Mouse (Mus musculus): ENCODE measurements around the gene Etfrf1.

Gene Etfrf1

DNA sequence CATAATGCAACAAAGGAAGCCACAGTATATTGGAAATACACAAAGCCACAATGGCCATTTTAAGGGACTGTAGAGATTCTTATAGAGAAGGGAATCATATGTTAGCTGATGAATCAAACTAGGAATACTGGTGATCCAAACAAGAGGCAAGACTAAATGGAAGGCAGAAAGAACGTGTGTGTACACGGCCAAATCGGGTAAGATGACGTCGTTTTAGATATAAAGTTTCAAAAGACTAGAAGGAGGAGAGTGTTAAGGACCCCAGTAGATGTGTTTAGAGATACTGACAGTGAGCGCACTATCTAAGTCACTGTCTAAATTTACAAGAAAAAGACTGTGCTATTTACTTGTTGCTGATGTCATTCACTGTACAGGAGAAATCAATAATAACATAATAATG is 13.3 kb downstream of the Etfrf1 start:
- DNase-seq (ENCODE audit: low read depth, low spot score), result no peak

DNA sequence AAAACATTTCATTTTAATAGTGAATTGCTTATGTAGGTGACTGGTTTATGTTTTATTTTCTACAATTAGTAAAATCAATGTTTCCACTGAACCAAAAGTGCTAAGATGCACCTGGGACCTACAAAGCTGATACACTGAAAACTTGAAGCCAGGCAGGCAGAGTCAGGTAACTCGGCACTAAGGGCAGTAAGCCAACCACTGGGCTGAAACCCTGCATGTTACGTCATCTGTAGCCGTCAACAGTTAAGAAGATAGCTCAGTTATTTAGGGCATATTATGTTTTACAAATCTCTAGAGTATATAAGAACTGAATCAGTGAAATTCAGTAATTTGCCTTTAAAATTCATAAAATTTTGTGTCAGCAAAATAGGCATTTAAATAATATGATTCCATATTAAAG is 15.4 kb downstream of the Etfrf1 start:
- no peak for DNase-seq (ENCODE audit: low read depth, low spot score)

DNA sequence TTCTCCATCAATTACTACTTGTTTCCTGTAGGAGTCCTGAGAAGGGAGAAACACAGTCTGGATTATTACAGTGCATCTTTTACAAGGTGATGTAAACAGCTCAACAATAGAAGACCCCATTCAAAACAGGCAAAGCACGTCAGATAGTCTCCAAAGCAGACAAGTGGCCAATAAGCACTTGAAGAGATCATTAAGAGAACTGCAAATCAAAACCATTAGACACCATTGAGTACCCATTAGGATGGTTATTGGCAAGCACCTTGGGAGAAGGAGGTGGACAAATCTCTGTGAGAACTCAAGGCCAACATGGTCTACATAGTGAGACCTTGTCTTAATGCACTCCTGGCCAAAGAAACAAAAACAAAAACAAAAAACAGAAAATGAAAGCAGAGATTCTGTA is 23.5 kb downstream of the Etfrf1 start:
- no peak for DNase-seq (ENCODE audit: low read depth, low spot score)

DNA sequence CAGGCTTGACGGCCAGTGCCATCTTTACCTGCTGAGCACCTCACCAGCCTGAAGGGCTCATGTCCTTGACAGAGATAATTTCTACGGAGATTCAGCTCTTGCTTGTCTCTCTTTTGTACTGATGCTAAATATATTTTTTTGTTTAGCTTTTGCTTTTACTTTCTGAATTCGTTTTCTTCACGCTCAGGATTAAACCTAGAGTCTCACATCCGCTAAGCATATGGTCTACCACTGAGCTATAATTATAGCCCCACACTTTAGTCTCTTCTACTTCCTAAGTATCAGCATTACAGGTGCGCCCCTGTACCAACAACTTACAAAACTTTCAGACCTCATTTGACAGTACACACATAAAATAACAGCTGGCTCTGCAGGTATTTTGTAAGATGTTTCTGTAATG is 24.4 kb downstream of the Etfrf1 start:
- DNase-seq (ENCODE audit: low read depth, low spot score), result no peak

DNA sequence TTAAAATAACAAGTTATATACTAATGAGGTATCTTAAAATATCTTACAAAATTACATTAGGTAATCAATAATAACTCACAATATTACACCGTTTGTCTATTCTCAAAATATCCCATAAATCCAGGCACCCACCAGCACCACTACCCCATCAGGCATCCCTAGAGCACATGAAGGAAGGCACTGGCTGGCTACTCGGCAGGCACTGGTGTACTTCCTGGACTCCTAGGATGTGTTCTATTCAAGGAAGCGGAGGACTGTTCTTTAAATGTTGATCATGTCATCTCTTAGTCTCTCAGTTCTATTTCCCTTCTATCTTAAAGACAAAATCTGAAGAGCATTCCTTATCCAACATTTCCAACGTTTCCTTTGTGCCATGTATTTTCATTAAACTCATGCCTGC is 26.2 kb downstream of the Etfrf1 start:
- no peak for DNase-seq (ENCODE audit: low read depth, low spot score)

DNA sequence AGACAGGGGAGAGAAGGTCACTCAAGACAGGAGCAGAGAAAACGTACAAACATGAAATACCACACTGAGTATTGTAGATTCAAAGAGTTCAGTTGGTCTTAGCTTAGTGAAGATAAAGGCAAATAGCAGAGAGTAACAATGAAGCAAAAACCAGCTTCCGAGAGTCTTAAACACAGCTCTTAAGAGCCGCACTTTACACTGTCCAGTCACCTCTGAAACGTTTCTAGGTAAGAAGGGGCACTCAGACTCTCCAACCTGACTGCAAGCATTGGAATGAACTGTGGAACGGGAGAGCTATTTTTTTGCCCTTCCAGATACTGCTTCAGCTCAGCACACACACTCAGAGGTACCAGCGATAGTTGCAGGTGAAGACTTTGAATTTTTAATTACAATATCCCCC is 29.4 kb downstream of the Etfrf1 start:
- no peak for DNase-seq (ENCODE audit: low read depth, low spot score)

DNA sequence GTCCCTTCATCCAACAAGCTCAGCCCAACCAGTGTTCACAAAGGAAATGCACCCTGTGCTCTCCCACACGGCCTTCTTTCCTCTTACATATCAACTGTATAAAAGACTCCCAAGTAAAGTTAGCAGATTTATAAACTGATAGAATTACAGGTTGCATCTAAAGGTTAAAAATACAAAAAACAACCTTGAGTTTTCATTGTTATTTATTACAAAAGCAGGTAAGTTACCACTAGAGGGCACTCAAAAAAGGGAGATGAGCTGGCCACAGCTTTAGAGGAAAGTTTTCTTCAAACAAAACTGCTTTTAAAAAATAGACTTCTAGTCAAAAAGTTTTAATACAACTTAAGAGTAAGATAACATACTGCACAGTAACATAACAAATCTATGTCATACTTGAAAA is 31.6 kb downstream of the Etfrf1 start:
- DNase-seq (ENCODE audit: low read depth, low spot score), result no peak

DNA sequence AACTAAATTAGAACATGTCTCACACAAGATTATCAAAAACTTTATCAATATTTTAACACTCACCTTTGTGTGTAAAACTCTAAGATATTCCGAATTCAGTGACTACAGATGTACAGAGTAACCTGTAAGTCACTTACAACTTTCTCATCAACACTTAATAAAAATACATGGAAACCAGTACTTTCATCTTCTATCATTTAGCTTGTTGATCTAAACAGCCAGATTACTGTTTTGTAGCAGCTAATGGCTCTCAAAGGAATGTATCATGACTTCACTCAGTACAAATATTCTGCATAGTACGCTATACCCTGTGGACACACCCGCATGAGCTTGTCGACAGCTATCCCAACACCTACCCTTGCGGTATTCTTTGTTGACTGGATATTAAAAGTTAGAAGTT is 35.9 kb downstream of the Etfrf1 start:
- DNase-seq (ENCODE audit: low read depth, low spot score), result no peak

DNA sequence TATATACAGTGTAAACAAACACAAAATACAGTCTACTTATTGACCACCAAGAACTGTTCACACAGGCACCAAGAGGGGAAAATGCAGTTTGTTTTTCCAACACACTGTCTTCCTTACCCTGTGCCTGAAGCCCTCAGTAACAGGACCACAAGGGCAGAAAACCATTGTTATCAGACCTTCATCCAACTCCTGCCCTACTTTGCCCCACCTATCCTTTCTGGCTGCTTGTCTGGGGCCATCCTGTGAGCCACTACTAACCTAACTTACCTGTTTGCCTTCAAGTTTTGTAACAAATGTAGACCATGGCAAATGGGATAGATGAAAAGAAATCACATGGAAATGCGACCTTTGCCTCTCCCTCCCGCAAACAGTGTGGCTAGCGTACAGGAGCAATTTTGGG is 37.0 kb downstream of the Etfrf1 start:
- no peak for DNase-seq (ENCODE audit: low read depth, low spot score)

DNA sequence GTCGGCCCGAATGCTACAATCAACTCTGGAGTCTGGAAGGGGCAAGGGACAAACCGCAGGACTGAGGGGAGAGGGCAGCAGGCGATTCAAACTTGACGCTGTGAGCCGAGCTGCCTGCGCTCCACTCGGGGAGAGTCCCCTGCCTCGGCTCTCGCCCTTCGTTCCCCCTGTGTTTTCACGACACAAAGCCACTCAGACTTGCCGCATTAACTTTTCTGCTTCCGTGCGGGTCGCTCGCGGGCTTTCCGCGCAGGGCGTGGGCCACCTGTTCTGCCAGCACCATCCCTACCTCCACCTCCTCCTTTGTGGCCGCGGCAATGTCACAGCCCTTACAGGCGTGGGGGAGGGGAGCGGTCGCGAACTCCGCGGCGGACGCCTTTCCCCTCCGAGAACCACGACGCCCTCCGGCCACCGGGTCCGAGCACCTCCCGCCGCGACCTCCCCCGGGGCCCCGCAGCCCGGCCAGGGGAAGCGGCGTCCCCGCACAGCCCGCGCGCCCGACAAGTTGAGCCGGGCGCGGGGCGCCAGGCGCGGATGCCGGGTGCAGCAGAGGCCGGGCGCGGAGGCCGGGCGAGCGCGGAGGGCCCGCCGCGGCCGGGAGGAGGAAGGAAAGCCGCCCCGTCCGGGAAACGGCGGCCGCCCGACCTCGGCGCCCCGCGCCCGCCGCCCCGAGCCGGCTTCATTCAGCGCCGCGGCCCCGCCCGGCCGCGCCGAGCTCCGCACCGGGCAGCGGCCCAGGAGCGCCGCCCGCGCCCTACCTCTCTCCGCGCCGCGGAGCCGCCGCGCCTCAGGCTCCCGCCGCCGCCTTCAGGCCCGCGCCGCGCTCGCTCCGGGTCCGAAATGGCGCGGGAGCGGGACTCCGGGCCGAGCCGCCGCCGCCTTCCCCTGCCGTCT is 38.6 kb downstream of the Etfrf1 start:
- peak; percentile 75 for DNase-seq (ENCODE audit: low read depth, low spot score)

DNA sequence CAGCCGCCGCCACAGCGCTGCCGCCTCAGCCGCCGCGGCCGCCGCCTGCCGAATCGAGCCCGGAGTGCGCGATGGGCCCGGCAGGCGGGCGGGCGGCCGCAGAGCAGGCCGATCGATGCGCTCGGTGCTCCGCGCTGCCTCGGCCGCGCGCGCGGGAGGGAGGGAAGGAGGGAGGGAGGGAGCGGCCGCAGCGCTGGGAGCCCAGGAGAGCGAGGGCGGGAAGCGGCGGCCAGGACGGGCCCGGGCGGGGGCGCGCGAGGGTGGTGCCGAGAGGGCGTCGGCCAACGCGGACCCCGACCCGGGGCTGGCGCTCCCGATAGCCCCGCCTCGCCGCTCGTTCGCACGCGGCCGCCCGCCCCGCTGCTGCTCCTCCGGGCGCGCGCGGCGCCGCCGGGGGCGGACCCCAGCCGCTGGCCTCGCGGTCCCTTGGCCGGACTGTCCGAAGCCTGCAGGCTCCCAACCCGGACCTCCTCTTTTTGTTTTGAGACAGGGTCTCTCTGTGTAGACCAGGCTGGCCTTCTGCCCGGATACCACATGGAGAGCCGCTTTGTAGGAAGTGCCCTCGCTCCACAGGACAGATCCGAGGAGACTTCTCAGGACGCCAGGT is 39.4 kb downstream of the Etfrf1 start, which contains the start of gene Kras:
Kras (minus strand) TSS at position 55 of the 607 bp plus-strand sequence.
- peak; percentile 95 for DNase-seq (ENCODE audit: low read depth, low spot score)

DNA sequence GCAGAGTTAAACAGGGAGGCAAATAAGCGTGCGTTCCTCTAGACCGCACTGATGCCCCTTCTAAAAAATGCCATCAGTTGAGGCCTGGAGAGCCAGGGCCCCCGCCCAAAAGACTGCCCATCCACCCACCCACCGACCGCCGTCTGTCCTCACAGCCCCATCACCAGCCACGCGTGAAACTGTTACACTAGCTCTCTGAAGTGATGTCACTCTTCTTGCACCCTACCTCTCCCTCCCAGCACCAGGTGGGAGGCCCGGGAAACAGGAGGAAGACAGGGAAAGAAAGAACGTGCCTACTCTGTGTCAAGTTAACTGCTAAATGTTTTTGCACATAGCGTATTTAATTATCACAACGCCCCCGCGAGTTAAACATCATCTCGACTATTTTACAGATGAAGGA is 39.9 kb downstream of the Etfrf1 start:
- DNase-seq (ENCODE audit: low read depth, low spot score), result no peak

DNA sequence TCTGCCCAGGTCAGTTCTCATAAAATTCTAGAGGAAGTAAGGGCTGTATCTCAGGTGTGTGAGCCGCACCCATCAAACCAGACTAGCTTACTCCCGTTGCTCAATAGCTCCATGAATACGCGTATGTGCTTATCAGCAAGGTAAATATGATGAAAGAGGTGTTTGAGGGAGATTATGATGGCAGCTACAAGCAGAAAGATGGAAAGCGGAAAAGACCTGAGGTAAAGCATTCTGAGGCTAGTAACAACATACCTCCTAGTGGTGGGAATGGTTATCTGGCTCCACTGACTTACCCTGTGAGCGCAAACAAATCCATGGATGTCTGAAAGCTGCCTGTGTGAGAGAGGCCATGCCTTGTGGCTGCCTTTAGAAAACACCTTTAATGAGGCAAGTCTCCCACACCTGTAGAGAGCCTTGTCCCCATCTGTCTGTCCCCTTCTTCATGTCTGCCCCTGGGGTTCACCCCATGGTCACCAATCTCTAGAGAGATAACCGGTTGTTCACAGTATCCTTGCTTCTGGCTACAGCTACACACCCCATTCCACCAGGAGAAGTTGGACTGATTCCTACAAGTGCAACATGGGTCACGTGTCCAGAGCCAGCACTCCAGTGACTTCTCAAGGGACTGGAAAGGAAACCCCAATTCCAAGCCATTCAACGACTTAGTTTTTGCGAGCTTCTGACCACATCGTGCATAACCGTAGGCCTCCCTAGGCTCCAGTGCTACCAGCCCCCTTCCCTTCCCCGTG is 45.2 kb downstream of the Etfrf1 start:
- peak; percentile 56 for DNase-seq (ENCODE audit: low read depth, low spot score)

DNA sequence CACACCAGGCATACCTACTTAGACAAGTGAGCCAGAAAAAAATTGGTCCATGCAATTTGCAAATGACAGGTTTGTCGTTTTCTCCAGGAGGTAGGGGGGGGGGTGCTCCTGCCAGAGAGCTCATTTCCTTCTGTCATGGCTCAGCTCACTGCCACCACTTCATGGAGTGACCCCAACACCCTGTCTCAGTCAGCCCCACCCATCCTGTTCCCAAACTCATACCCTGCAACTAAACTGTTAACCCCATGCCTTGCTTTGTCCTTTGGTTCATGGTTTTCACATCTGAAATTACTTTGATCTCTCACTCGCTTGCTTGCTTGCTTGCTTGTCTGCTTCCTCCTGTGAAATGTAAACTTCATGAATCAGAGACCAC is 45.8 kb downstream of the Etfrf1 start:
- DNase-seq (ENCODE audit: low read depth, low spot score), result no peak

DNA sequence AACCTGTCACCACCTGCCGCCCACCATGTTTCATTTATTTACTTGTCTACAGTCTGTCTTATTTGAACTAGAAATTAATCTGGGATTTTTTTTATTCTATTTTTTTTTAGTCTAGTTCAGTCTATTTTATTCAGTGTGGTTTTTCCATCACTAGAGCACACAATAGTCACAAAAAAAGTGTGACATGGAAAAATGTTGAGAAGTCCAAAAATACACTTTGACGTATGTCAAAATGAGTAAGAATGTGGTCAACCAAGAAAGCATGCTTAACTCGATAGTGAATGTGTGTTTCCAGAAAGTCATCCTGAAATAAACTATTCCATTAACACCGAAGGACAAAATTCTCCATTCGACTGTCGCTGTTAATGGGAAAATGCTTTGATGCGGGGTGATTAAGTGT is 51.4 kb downstream of the Etfrf1 start:
- no peak for DNase-seq (ENCODE audit: low read depth, low spot score)
